Mouse (Mus musculus) mammary gland, adult 2 months (tissue): ENCODE data around the gene Tmem126b. TPM values are rescaled to one million over a fixed set of nuclear protein-coding genes. Genes with fewer than 3 reads are reported as not detected.

Experiments
- polyA plus RNA-seq: library from polyadenylated mRNA; depleted of rRNA; stranded (reverse); fragments of >200 nt; gene quantifications from 2 replicates; pipeline ENCODE4 v1.2.3, GENCODE M21; 2012; ENCODE audit warnings: low replicate concordance; rRNA removed

The Tmem126b gene
- 5.5 and 10.9 TPM in 2 replicates for polyA plus RNA-seq

DNA sequence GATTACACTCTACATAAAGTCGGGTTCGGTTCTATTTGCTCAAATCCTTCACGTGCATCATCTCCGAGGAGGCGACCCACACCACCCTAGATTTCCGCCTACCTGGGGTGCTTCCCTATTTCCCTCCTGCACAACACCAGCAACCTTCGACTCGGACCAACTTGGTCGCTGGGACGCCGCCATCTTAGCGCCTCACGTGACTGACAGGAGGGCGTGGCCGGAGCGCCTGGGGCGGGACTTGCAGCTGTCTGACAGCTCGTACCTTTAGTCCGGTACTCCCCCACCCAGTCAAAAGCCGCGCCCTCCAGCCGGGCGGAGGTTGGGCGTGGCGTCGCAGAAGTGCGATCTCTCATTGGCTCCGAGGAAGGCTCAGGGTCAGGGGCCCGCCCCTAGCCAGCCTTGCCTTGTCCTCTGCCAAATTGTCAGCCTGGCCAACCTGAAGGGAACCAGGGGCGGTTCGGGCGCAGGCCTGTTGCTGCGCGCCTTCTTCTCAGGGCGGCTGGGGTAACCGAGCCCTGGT is at the start of gene Tmem126b:
Gene Tmem126b, minus strand, starts transcription at position 209 of the 520 bp plus-strand sequence.

DNA sequence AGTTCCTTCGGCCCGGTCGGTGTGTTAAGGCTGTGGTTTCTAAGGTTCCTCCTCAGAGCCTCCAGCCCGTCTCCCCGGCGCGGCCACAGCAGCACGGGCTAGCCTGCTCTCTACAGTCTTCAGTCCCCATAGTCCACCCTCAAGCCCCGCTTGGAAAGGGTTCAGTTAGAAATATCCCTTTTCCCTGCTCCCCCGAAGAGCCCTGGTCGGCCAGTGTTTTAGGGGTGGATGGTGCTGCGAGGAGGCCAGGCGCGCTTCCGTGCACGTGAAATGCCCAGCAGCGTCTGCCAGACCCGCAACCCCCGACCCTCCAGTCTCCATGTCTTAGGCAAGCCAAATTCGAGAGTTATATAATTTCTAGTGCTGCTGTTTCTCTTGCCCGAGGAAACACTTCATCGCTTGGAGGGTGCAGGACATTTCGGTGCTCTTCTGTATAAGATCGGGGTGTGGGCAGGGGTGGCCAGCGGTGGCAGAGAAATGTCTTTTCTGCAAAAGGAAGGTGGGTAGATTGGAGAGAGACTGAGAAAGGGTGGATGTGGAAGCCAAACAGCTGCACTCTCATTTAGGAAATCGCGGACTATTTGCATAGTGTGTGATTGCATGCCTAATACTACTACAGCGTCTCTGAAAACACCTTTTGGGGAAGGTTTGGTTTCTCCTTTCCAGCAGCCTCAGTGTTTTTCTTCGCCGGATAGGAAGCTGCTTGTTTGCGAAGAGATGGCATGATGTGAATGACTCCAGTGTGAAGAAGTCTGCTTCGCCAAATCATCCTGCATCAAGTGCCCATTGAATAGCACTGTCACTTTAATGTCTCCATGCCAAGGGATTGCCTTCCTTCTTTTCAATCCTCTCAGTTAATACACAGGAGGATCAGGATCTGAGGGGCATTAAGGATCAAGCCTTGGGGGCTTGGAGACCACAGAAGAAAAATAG is 778 bp upstream of the Tmem126b start, which contains the start of gene Dlg2:
Gene Dlg2, plus strand, starts transcription at position 360 of the 933 bp plus-strand sequence.

DNA sequence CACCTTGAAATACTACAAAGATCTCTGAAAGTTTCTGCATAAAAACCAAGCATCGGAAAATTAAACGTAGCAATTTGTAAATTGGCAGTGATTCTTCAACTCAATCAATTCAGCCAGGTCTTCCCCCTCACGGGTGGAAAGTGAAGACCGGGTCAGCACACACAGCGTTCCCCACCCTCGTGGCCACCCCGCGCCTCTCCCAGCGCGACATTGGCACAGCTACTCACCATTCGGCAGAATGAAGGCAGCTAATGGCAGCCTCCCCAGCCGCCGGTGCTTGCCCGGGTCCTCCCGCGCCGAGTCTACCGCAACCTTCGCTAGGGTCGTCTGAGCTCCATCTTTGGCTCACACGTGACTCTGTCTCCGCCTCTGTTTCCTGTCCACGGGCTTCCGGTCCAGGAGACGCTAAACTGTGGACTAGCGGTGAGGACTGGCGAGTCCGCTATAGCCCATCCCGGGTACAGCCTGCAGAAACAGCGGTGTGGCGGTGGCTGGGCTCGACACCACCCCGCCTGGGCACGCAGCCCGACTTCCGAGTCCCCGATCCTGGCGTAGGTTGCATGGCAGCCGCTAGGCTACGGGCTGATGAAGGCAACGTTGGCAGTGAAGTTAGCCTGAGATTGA is 18.8 kb downstream of the Tmem126b start, which contains the start of gene Tmem126a:
Gene Tmem126a, minus strand, starts transcription at position 385 of the 624 bp plus-strand sequence.

DNA sequence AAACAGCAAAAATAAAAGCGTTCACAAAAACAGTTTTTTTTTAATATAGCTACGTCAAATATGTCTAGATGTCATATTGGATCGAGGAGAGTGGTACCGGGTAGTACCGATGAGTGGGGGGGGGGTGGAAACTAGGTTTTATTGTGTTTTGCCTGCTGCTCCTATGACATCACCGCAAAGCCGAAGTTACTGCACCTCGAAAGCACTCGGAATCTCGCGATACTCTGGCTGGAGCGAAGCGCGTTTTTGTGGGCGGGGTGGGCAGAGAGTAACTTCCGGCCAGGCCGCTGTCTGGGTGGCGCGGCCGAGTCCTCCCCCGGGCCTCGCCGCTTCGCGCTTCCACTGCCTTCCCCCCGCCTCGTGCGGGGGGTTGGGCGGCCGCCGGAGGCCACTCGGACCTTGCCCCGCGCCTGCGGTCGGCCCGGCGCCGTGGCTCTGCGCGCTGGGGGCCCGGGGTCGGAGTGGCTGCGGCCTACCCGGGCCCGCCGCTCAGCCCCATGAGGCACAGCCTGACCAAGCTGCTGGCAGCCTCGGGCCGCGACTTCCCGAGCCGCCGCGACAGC is 33.2 kb downstream of the Tmem126b start, which contains the start of gene Crebzf:
Gene Crebzf, plus strand, starts transcription at position 212 of the 563 bp plus-strand sequence.

DNA sequence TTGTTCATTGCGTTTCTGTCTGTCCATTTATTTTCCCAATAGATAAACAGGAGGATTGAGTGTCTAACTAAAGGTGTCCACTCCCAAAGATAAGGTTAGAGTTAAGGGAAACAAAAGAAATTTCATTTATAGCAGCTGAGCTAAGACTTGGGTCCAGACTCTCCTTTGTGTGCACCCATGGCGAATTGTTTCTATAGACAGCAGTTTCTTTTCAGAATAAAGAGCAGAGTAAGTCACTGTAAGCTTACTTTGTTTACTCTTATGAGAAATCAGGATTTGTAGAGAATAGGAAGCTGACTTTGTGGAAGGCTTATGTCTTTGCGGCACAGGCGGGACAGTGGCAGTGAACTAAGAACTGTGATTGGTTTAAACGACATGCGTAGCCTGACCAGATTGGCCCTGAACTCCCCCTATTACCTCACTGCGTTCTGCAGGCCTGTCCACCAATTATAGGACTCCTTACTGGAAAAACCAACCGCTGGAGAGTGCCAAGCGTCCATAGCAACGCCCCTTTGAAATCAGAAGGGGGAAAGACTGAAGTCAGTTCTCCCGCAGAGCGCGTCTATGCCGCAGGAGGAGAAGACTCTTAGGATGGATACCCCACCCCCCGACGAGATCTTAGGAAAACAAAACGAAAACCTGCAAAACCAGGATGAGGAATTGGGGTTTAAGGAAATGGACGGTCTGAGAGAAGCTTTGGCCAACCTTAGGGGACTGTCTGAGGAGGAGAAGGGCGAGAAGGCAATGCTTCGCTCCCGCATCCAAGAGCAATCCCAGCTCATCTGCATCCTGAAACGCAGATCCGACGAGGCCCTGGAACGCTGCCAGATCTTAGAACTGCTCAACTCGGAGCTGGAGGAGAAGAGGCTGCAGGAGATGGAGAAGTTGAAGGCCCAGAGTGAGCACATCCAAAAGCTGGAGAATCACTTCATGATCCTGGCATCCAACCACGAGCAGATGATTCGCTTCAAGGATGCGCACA is 49.5 kb downstream of the Tmem126b start, which contains the start of gene Ccdc89:
Gene Ccdc89, plus strand, starts transcription at position 558 of the 982 bp plus-strand sequence.

Other genes starting within 250 kb of the Tmem126b start
- gene Ccdc83, start 210.2 kb downstream of the Tmem126b start, polyA plus RNA-seq, result not detected in 2 replicates
- 2.8 and 4.6 TPM in 2 replicates for gene Sytl2, start 173.7 kb downstream of the Tmem126b start, polyA plus RNA-seq
- gene Ccdc89, start 49.4 kb downstream of the Tmem126b start, polyA plus RNA-seq, result 0.13 and 0.17 TPM in 2 replicates
- 23.9 and 77.8 TPM in 2 replicates for gene Crebzf, start 33.3 kb downstream of the Tmem126b start, polyA plus RNA-seq
- gene Tmem126a, start 18.8 kb downstream of the Tmem126b start, polyA plus RNA-seq, result 12.7 and 61.3 TPM in 2 replicates
- gene Dlg2, start 671 bp upstream of the Tmem126b start, polyA plus RNA-seq, result 1.4 and 2.1 TPM in 2 replicates